Mouse (Mus musculus) cerebellum, postnatal 14 days (tissue): ENCODE measurements at regions not wholly inside any gene's neighbourhood (a gene's known extent, or its start where the extent isn't known, plus 50 kb on each side); places are given as distances from the start of the nearest gene placed in this dataset.
A peak's percentile ranks its signal among the peaks of the same experiment; 100 is the strongest.

Experiments
- DNase-seq, 2 experiments: peaks; one replicate each; pipeline ENCODE4 v3.0.0; 2021; ENCODE audit warnings: mixed read lengths in 2 of 2

DNA sequence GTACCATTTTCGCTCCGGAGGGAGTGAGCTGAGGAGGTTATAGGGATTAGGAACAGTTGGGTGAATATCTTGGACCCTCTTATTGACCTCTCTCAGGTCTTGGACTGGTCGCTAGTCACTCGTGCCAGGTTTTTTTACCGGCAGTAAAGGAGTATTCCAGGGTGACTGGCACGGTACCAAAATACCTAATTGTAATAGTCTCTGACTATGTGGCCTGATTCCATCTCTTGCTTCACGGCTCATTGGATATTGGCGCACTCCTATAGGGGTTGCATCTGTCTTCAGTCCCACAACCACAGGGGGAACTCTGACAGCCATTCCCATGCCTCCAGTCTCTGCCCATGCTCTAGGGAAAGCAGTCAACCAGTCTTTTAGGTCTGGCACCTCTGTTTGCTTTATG lies 1008.4 kb downstream of the Cntnap5b start:
- DNase-seq = peak; percentile 63 to 70

DNA sequence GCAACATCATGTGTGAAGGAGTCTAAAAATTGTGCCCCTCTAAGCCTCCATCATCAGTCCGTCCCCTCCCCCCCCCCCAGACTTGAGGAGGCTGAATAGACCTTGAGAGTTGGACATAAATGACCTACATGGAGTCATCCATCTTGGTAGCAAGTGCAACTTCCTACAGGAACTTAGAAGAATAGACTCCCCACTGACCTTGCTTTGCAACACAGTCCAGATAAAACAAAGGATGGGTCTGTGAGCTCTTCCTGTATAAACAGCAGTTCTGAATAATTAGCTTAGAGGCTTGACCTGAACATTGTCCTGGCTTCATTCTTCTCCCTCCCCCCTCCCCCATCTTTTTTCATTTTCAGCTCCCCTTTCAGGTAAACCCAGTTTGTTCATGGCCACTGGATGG lies 1015.2 kb downstream of the Cntnap5b start:
- no peak for DNase-seq

DNA sequence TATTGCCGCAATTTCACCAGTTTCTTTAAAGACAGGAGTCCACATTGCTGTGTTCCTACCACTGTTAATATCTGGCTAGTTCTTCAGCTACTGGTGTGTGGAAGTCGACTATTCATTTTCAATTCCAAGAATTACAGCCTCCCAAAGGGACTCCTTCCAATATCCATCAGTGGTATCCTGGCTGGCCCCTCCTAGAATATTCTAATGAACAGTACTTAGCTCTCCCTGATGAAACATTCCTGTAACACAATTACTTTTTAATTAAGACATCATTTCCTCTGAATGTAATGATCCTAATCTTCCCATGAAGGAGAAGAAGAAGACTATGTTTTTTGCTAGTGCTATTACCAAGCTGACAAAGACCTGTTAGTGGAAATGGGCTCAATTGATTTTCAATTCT lies 1028.5 kb downstream of the Cntnap5b start:
- no peak for DNase-seq
